Mouse (Mus musculus) limb, embryonic 14.5 days (tissue): Measurements from ENCODE around the gene Impdh2. TPM values are rescaled to one million over a fixed set of nuclear protein-coding genes. Genes with fewer than 3 reads are reported as not detected.
"Not testable (repeated sequence)": the region's sequence is repeated elsewhere in the genome, so short reads cannot be mapped to it uniquely, and the experiment has no call there.

ENCODE experiments used
- ATAC-seq: fragments of 200-750 bp; cut with Nextera tagmentation; 2 replicates; pipeline ENCODE4 v1.8.0; 2017; ENCODE audit warnings: low read depth, moderate number of reproducible peaks, moderate TSS enrichment; ENCODE audit not compliant: low FRiP score
- DNase-seq: peaks from one replicate; pipeline ENCODE4 v3.0.0-alpha.2; 2015; ENCODE audit warnings: low spot score
- H3K27ac ChIP-seq: fragments of 300-500 bp; sonication (generic); replicated peaks from 2 replicates; pipeline ENCODE4 v1.5.1; 2014; ENCODE audit warnings: low read depth, mild to moderate bottlenecking, low read length, moderate library complexity, mixed read lengths
- H3K27me3 ChIP-seq: fragments of 300-500 bp; sonication (generic); 2 replicates; pipeline ENCODE4 v1.6.1; 2014; ENCODE audit warnings: low read length, mixed read lengths; ENCODE audit not compliant: control insufficient read depth, insufficient read depth
- H3K36me3 ChIP-seq: fragments of 300-500 bp; sonication (generic); 2 replicates; pipeline ENCODE4 v1.6.1; 2014; ENCODE audit warnings: mild to moderate bottlenecking, low read length, moderate library complexity, mixed read lengths; ENCODE audit not compliant: control insufficient read depth, insufficient read depth
- H3K4me1 ChIP-seq: fragments of 300-500 bp; sonication (generic); 2 replicates; pipeline ENCODE4 v1.6.1; 2014; ENCODE audit warnings: antibody characterized with exemption, low read length, mixed read lengths; ENCODE audit not compliant: control insufficient read depth, insufficient read depth
- H3K4me2 ChIP-seq: fragments of 300-500 bp; sonication (generic); replicated peaks from 2 replicates; pipeline ENCODE4 v1.6.1; 2014; ENCODE audit warnings: low read depth, mild to moderate bottlenecking, low read length, moderate library complexity; ENCODE audit not compliant: severe bottlenecking
- H3K4me3 ChIP-seq: fragments of 300-500 bp; sonication (generic); replicated peaks from 2 replicates; pipeline ENCODE4 v1.5.1; 2014; ENCODE audit warnings: low read length
- H3K9ac ChIP-seq: fragments of 300-500 bp; sonication (generic); 2 replicates; pipeline ENCODE4 v1.6.1; 2014; ENCODE audit warnings: mild to moderate bottlenecking, low read depth, low read length, moderate library complexity; ENCODE audit not compliant: severe bottlenecking
- H3K9me3 ChIP-seq: fragments of 300-500 bp; sonication (generic); 2 replicates; pipeline ENCODE4 v1.6.1; 2016; ENCODE audit warnings: low read length; ENCODE audit not compliant: control insufficient read depth
- POLR2A ChIP-seq: fragments of 200-500 bp; IDR thresholded peaks from 2 replicates; pipeline ENCODE4 v1.8.0; 2012; ENCODE audit warnings: inconsistent platforms, mild to moderate bottlenecking, moderate library complexity, borderline replicate concordance; ENCODE audit not compliant: insufficient read depth, insufficient read length; ENCODE audit errors: extremely low read depth
- WGBS: fragments of 180-500 bp; shearing (Covaris S2); extraction: QIAGEN DNeasy Blood & Tissue Kit; methylation state at CpG from one replicate; pipeline ENCODE4 v1.1.7; 2014; 5-methylcytosine and 5-hydroxymethylcytosine counted together
- polyA plus RNA-seq, 2 experiments: library from polyadenylated mRNA; depleted of rRNA in 1 of 2; stranded (reverse) in 1 of 2; unstranded in 1 of 2; fragments of >200 nt; fragmentation: Nextera tagmentation in 1 of 2; extraction: Ambion mirVana in 1 of 2; gene quantifications; 2 replicates each; pipeline versions ENCODE4 v1.2.1 to v1.2.3; 2012 to 2014

Gene Impdh2
- polyA plus RNA-seq, 2 experiments: 184 to 208 TPM

- H3K4me1 ChIP-seq: peaks cover 6% of the 10 kb centered on the region; the same call in 1 of the 2 replicates
- TF ChIP-seq POLR2A: no peak
- no peak overlapping the region for H3K4me3 ChIP-seq
- DNase-seq (peak; percentile 69), ATAC-seq (no peak)
- H3K27ac ChIP-seq: no peak overlapping the region
- H3K9ac ChIP-seq: no peak overlapping the region
- H3K4me2 ChIP-seq: no peak overlapping the region
- peaks cover 17% of the 10 kb centered on the region for H3K36me3 ChIP-seq
- no peaks in the 10 kb centered on the region for H3K9me3 ChIP-seq
- 75% methylated on average over 4 of the region's 4 CpGs for WGBS
- H3K27me3 ChIP-seq: no peaks in the 10 kb centered on the region
These were observed 39.0 kb downstream of the Impdh2 start for GRCm38 (mm10) chr9:108599021-108599566.

- no peak overlapping the region for H3K4me2 ChIP-seq
- H3K36me3 ChIP-seq: peaks cover 26% of the 10 kb centered on the region
- H3K27me3 ChIP-seq: no peaks in the 10 kb centered on the region
- 66% methylated on average over 2 of the region's 2 CpGs for WGBS
- no peak for TF ChIP-seq POLR2A
- H3K9ac ChIP-seq: no peak overlapping the region
- ATAC-seq: no peak
- no peak overlapping the region for H3K27ac ChIP-seq
- no peak overlapping the region for H3K4me3 ChIP-seq
- no peak for DNase-seq
- H3K4me1 ChIP-seq: peaks cover 6% of the 10 kb centered on the region; the same call in 1 of the 2 replicates
- no peaks in the 10 kb centered on the region for H3K9me3 ChIP-seq
These were observed 39.9 kb downstream of the Impdh2 start for GRCm38 (mm10) chr9:108600011-108600410.

- no peak for ATAC-seq
- H3K27ac ChIP-seq: no peak overlapping the region
- peaks cover 43% of the 10 kb centered on the region for H3K36me3 ChIP-seq
These were observed 41.9 kb downstream of the Impdh2 start for GRCm38 (mm10) chr9:108601986-108602385.

GRCm38 (mm10) chr9:108607929-108608328 lies 47.8 kb downstream of the Impdh2 start:
- peaks cover 97% of the 10 kb centered on the region for H3K36me3 ChIP-seq
- not testable (repeated sequence) for H3K4me1 ChIP-seq, ATAC-seq, DNase-seq, H3K27ac ChIP-seq, H3K27me3 ChIP-seq, H3K9ac ChIP-seq, H3K4me2 ChIP-seq, H3K9me3 ChIP-seq, H3K4me3 ChIP-seq
- 88% methylated on average over 5 of the region's 5 CpGs for WGBS

More at GRCm38 (mm10) chr9:108601986-108602385, 41.9 kb downstream of the Impdh2 start:
- H3K9me3 ChIP-seq: no peaks in the 10 kb centered on the region
- H3K9ac ChIP-seq: no peak overlapping the region
- no peak overlapping the region for H3K4me2 ChIP-seq
- H3K4me1 ChIP-seq: peaks cover 4% of the 10 kb centered on the region; the same call in 1 of the 2 replicates
- no peak for DNase-seq
- no peak for TF ChIP-seq POLR2A
- H3K27me3 ChIP-seq: no peaks in the 10 kb centered on the region
- no peak overlapping the region for H3K4me3 ChIP-seq
- WGBS: 86% methylated on average over 4 of the region's 4 CpGs

- no peak overlapping the region for H3K27ac ChIP-seq
These were observed 48.8 kb downstream of the Impdh2 start for GRCm38 (mm10) chr9:108608889-108609288.

More at GRCm38 (mm10) chr9:108608889-108609288, 48.8 kb downstream of the Impdh2 start:
- no peaks in the 10 kb centered on the region for H3K4me1 ChIP-seq
- H3K9ac ChIP-seq: no peak overlapping the region
- no peak overlapping the region for H3K4me2 ChIP-seq
- no peak for ATAC-seq
- DNase-seq: no peak
- TF ChIP-seq POLR2A: no peak
- no peaks in the 10 kb centered on the region for H3K27me3 ChIP-seq
- no peaks in the 10 kb centered on the region for H3K9me3 ChIP-seq
- peaks cover 96% of the 10 kb centered on the region for H3K36me3 ChIP-seq
- no peak overlapping the region for H3K4me3 ChIP-seq
- WGBS: 90% methylated on average over 4 of the region's 4 CpGs
